Mouse (Mus musculus) embryonic facial prominence, embryonic 13.5 days (tissue): ENCODE measurements around the gene Ccdc36. TPM values are rescaled to one million over a fixed set of nuclear protein-coding genes. Genes with fewer than 3 reads are reported as not detected.

ENCODE experiments used
- ATAC-seq: fragments of 200-750 bp; cut with Nextera tagmentation; 2 replicates; pipeline ENCODE4 v1.8.0; 2017; ENCODE audit warnings: low read depth; ENCODE audit not compliant: insufficient number of reproducible peaks, insufficient read depth, low FRiP score, low TSS enrichment
- H3K27ac ChIP-seq: fragments of 300-500 bp; sonication (generic); 2 replicates; pipeline ENCODE4 v1.5.1; 2015; ENCODE audit warnings: moderate library complexity, mild to moderate bottlenecking, inconsistent platforms
- H3K27me3 ChIP-seq: fragments of 300-500 bp; sonication (generic); 2 replicates; pipeline ENCODE4 v1.6.1; 2015; ENCODE audit warnings: mild to moderate bottlenecking, inconsistent platforms
- H3K36me3 ChIP-seq: fragments of 300-500 bp; sonication (generic); 2 replicates; pipeline ENCODE4 v1.6.1; 2015; ENCODE audit warnings: mild to moderate bottlenecking, inconsistent platforms
- H3K4me1 ChIP-seq: fragments of 300-500 bp; sonication (generic); 2 replicates; pipeline ENCODE4 v1.6.1; 2015; ENCODE audit warnings: inconsistent platforms
- H3K4me2 ChIP-seq: fragments of 300-500 bp; sonication (generic); 2 replicates; pipeline ENCODE4 v1.6.1; 2015; ENCODE audit warnings: moderate library complexity, mild to moderate bottlenecking, inconsistent platforms
- H3K4me3 ChIP-seq: fragments of 300-500 bp; sonication (generic); 2 replicates; pipeline ENCODE4 v1.5.1; 2015; ENCODE audit warnings: mild to moderate bottlenecking, inconsistent platforms
- H3K9ac ChIP-seq: fragments of 300-500 bp; sonication (generic); 2 replicates; pipeline ENCODE4 v1.6.1; 2015; ENCODE audit warnings: mild to moderate bottlenecking, inconsistent platforms
- H3K9me3 ChIP-seq: fragments of 300-500 bp; sonication (generic); 2 replicates; pipeline ENCODE4 v1.6.1; 2016; ENCODE audit warnings: inconsistent platforms
- WGBS: fragments of 180-500 bp; shearing (Covaris S2); methylation state at CpG from one replicate; pipeline ENCODE4 v1.1.7; 2015; ENCODE audit warnings: mixed read lengths; 5-methylcytosine and 5-hydroxymethylcytosine counted together
- polyA plus RNA-seq: library from polyadenylated mRNA; unstranded; fragments of >200 nt; fragmentation: Nextera tagmentation; extraction: Ambion mirVana; gene quantifications from 2 replicates; pipeline ENCODE4 v1.2.1, GENCODE M21; 2015

Gene Ccdc36
- polyA plus RNA-seq, 1 experiment from 2014 or later = 1.3 TPM

DNA sequence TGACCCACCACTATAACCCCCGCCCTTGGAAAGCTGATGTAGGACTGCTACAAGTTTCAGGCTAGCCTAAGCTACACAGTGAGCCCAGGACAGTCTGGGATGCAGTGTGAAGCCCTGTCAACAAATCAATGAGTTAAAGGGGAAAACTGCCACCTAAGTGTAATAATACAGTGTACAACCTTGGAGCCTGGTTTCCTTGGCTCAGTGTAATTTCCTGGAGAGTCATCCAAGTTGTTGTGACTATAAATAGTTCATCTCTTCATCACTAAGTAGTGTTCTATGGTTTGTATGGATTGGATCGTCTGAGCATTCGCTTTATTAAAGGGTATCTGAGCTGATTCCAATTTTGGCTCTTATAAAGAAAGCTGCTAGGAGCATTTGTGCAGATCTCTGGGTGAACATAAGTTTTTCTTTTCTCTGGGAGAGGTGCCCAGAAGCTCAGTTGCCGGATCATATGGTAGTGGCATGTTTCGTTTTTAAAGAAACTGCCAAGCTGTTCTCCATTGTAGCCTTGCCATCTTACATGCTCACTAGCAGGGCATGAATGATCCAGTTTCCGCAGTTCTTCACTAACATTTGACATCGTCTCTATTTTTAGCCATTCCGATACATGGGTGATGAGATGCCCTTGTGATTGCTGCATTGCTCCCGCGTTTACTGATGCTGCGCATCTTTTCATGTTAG is 13.1 kb upstream of the Ccdc36 start:
- H3K4me3 ChIP-seq = no peak overlapping the region
- no peaks in the 10 kb centered on the region for H3K9me3 ChIP-seq
- WGBS = 78% methylated on average over 11 of the region's 11 CpGs
- H3K4me2 ChIP-seq = no peak overlapping the region
- peaks cover 9% of the 10 kb centered on the region; the same call in 1 of the 2 replicates for H3K4me1 ChIP-seq
- no peak overlapping the region for H3K27ac ChIP-seq
- no peak for ATAC-seq
- H3K27me3 ChIP-seq = no peaks in the 10 kb centered on the region
- H3K9ac ChIP-seq = no peak overlapping the region
- H3K36me3 ChIP-seq = no peaks in the 10 kb centered on the region

DNA sequence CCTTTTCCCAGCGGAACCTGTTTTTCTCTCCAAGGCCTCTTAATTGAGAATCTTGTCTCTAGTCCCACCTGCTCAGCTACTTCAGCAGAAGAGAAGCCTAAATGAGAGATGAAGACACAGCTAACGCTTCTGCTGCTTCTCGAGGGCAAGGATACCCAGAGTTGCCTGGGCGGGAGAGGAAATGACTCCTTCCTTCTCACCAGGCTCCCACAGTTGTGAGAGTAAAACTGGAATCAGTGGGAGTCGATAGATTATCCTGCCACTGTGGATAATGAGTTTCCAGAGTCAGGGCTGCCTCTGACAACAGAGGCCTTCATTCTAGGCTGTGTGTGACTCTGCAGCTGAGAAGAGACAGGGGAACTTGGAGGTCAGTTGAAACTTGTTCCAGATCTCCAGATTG is 12.2 kb upstream of the Ccdc36 start:
- Histone ChIP-seq H3K4me1 (peaks cover 9% of the 10 kb centered on the region; the same call in 1 of the 2 replicates), H3K36me3 (no peaks in the 10 kb centered on the region), H3K27me3 (no peaks in the 10 kb centered on the region), H3K27ac (no peak overlapping the region), H3K9me3 (no peaks in the 10 kb centered on the region), H3K4me2 (no peak overlapping the region), H3K9ac (no peak overlapping the region), H3K4me3 (no peak overlapping the region)
- no peak for ATAC-seq
- WGBS = 77% methylated on average over 5 of the region's 5 CpGs

DNA sequence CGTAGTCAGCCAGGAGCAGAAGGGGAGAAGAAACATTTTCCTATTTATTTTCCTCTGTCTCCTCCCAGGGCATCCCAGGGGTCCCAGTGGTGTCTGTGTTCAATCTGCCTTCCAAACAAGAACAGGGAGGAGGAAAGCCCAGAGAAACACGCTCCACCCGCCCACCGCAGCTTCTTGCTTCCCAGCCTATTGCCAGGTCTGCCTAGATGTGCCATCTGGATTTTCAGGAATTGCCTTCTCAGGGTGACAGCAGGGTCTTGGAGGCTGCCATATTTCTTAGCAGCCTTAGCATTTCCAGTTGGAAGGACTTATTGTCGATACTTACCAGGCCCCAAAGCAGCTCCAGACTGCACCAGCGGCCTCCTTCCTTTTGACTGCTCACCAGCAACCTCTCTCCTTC is 10.9 kb upstream of the Ccdc36 start:
- Histone ChIP-seq H3K4me3 (no peak overlapping the region), H3K36me3 (no peaks in the 10 kb centered on the region), H3K4me1 (peaks cover 9% of the 10 kb centered on the region; the same call in 1 of the 2 replicates), H3K27me3 (no peaks in the 10 kb centered on the region), H3K4me2 (no peak overlapping the region), H3K9me3 (no peaks in the 10 kb centered on the region), H3K27ac (peak overlapping the region; percentile 63), H3K9ac (no peak overlapping the region)
- no peak for ATAC-seq
- WGBS = 65% methylated on average over 6 of the region's 6 CpGs

DNA sequence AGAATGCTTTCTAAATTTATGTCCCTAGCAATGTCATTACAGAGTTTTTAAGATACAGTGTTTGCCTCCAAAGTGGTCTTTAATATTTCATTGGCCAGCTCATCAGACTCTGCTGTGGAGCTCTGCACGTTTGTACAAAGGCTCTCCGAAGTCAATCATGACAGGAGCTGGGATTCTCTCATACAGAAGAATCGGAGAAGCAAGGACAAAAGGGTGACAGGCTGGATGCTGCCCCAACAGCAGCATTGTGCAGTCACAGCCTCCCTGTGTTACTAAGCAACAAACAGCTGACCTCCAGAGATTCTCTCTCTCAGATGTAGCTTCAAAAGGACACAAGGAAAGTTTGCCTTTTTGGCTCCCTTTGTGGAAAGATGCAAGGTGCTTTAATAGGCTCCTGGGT is 7.9 kb upstream of the Ccdc36 start, which contains the start of gene BC048562:
TSS of gene BC048562 (plus strand) at position 301 of the 400 bp plus-strand sequence.
- WGBS = 75% methylated on average over 3 of the region's 3 CpGs
- H3K27ac ChIP-seq = no peak within 1 kb of the TSS
- peaks cover 7% of the 10 kb centered on the region; the same call in 1 of the 2 replicates for H3K4me1 ChIP-seq
- H3K9ac ChIP-seq = no peak within 1 kb of the TSS
- no peaks in the 10 kb centered on the region for H3K9me3 ChIP-seq
- H3K4me3 ChIP-seq = no peak within 1 kb of the TSS
- H3K36me3 ChIP-seq = no peaks in the 10 kb centered on the region
- H3K27me3 ChIP-seq = no peaks in the 10 kb centered on the region
- ATAC-seq = no peak
- H3K4me2 ChIP-seq = no peak within 1 kb of the TSS

DNA sequence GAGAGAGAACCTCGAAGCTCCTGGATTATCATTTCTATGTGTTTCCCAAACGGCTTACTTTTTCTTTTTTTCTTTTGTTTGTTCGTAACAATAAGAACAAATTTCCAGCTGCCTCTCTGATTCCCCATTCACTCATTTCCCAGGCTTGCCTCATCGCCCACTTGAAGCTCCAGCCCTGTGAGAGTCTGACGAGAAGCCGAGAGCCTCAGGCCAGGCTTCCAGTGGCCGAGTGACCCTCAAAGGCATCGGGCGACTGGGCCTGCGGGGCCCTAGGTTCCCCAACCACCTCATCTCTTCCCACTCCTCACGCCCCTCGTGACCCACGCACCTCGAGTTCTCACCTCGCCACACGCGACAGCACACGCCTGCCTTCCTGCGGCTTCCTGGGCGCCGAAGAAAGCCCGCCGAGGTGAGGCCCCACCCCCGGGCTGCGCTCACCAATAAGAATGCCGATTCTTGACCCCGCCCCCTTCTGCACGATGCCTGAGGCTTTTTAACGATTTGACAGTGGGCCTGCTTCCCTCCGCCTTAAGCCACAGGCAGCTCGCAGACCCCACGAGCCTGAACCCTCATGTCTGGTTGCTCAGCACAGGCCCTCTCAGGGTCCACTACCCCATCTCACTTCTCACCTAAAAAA is 3.3 kb upstream of the Ccdc36 start:
- no peaks in the 10 kb centered on the region for H3K27me3 ChIP-seq
- H3K27ac ChIP-seq = no peak overlapping the region
- H3K4me2 ChIP-seq = peak overlapping the region; percentile 52
- H3K36me3 ChIP-seq = no peaks in the 10 kb centered on the region
- H3K4me3 ChIP-seq = peak overlapping the region; percentile 25
- WGBS = 47% methylated on average over 32 of the region's 32 CpGs
- ATAC-seq = no peak
- H3K9ac ChIP-seq = 0 out of 2 replicates have a peak overlapping the region, but pooled peaks have one; percentile 7
- H3K4me1 ChIP-seq = no peaks in the 10 kb centered on the region
- no peaks in the 10 kb centered on the region for H3K9me3 ChIP-seq

DNA sequence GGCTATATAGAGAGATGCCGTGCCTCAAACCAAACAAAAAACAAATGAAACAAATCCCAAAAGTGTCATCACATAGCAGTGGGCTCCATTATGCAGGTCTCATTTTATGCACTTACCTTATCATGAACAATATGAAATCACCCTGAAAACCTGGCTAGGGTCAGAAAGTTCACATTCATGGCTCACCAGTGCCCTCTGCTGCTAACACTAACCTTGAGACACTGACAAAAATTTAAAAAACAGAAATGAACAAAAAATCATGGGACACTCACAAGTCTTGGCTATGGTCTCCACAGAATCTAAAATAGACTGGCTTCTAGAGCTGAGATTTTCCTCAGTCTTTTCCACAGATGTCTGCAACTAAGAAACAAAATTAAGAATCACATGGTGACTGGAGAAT is 16.1 kb downstream of the Ccdc36 start:
- Histone ChIP-seq H3K4me3 (no peak overlapping the region), H3K36me3 (no peaks in the 10 kb centered on the region), H3K9me3 (no peaks in the 10 kb centered on the region), H3K27ac (no peak overlapping the region), H3K4me1 (no peaks in the 10 kb centered on the region), H3K4me2 (no peak overlapping the region), H3K27me3 (no peaks in the 10 kb centered on the region), H3K9ac (no peak overlapping the region)
- no peak for ATAC-seq
- WGBS = 77% methylated on average over 1 of the region's 1 CpGs

DNA sequence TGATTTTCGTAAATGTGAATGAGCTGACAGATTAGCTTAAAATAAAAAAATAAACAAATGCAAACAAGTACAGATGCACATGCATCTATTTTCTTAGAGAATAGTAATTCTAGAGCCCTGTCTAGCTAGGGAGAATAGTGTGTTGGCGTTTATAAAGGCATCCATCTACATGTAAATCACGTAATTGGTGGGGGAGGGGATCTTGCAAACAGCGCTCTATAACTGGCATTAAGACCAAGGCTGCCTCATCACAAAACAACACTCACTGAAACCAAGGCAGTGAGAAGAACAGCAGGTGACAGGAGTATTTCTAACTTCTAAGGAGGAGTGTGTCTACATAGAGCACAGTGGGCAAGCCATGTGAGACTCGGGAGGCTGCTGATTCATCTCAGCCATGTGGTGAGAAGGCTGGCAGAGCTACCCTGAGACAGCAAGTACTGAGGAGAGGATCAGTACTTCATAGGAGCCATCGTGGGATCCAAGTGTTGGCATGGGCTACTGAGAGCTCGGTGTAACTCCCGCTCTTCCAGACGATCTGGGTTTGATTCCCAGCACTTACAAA is 16.8 kb downstream of the Ccdc36 start:
- no peaks in the 10 kb centered on the region for H3K27me3 ChIP-seq
- no peak overlapping the region for H3K4me2 ChIP-seq
- 72% methylated on average over 9 of the region's 9 CpGs for WGBS
- H3K36me3 ChIP-seq = no peaks in the 10 kb centered on the region
- no peak for ATAC-seq
- no peak overlapping the region for H3K9ac ChIP-seq
- H3K9me3 ChIP-seq = no peaks in the 10 kb centered on the region
- no peak overlapping the region for H3K27ac ChIP-seq
- H3K4me3 ChIP-seq = no peak overlapping the region
- H3K4me1 ChIP-seq = no peaks in the 10 kb centered on the region

DNA sequence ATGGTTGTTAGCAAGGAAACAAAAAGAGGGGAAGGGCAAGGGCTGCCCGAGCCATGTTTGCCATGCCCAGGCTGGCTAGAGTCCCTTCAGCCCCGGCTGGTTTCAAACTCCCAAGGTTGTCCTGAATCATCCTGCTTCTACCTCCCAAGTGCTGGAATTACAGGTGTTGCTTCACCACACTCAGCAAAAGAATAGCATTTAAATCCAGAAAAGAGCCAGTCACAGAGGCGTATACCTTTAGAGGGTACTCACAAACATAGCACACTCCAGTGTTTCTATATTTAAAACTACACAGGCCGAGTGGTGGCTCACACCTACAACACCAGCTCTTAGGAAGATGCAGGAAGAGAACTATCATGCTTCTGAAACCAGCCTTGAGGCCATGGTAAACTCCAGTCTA is 18.7 kb downstream of the Ccdc36 start:
- Histone ChIP-seq H3K36me3 (no peaks in the 10 kb centered on the region), H3K27ac (no peak overlapping the region), H3K9ac (no peak overlapping the region), H3K4me3 (no peak overlapping the region), H3K9me3 (no peaks in the 10 kb centered on the region), H3K27me3 (no peaks in the 10 kb centered on the region), H3K4me1 (no peaks in the 10 kb centered on the region), H3K4me2 (no peak overlapping the region)
- WGBS = 85% methylated on average over 4 of the region's 4 CpGs
- ATAC-seq = no peak

DNA sequence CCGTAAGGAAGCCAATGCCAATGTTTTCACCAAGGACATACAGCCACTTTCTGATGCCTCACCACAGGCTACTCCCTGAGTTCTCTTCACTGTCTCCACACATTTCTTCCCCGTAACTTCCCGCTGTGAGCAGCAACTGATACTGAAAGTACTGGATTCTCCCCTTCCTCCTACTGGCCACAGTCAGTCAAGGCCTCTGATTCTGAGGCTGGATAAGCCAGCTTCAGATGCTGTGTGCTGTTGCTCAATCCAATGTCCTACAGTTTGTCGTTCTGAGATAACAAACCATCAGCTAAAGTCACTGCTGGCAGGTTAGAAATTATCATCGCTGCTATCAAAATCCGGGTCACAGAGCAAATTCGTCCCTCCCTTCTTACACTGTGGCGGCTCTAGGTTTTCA is 23.8 kb downstream of the Ccdc36 start:
- Histone ChIP-seq H3K27ac (no peak overlapping the region), H3K9me3 (no peaks in the 10 kb centered on the region), H3K9ac (no peak overlapping the region), H3K36me3 (no peaks in the 10 kb centered on the region), H3K27me3 (no peaks in the 10 kb centered on the region), H3K4me1 (0 out of 2 replicates have a peak, but pooled peaks cover 7% of the 10 kb centered on the region), H3K4me2 (no peak overlapping the region), H3K4me3 (no peak overlapping the region)
- ATAC-seq = no peak
- WGBS = 84% methylated on average over 8 of the region's 8 CpGs

DNA sequence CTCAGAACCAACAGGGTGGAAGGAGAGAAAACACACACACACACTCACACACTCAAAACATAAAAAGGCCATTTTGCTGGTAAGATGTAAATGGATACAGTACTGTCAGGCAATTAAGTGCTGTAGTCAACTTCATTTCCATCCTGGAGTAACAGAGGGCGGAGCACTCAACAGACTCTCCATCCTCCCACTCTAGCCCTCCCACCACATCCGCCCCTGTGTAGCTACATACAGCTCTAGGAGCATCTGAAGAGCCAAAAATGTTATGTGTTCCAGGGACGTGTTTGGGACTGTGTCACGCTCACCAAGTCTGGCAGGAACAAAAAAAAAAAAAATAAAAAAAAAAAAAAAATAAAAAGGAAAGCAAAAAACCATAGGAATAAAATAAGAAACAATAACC is 25.2 kb downstream of the Ccdc36 start:
- Histone ChIP-seq H3K9ac (no peak overlapping the region), H3K36me3 (no peaks in the 10 kb centered on the region), H3K9me3 (no peaks in the 10 kb centered on the region), H3K27ac (no peak overlapping the region), H3K4me1 (0 out of 2 replicates have a peak, but pooled peaks cover 7% of the 10 kb centered on the region), H3K4me2 (no peak overlapping the region), H3K4me3 (no peak overlapping the region), H3K27me3 (no peaks in the 10 kb centered on the region)
- no peak for ATAC-seq
- WGBS = 76% methylated on average over 4 of the region's 4 CpGs

DNA sequence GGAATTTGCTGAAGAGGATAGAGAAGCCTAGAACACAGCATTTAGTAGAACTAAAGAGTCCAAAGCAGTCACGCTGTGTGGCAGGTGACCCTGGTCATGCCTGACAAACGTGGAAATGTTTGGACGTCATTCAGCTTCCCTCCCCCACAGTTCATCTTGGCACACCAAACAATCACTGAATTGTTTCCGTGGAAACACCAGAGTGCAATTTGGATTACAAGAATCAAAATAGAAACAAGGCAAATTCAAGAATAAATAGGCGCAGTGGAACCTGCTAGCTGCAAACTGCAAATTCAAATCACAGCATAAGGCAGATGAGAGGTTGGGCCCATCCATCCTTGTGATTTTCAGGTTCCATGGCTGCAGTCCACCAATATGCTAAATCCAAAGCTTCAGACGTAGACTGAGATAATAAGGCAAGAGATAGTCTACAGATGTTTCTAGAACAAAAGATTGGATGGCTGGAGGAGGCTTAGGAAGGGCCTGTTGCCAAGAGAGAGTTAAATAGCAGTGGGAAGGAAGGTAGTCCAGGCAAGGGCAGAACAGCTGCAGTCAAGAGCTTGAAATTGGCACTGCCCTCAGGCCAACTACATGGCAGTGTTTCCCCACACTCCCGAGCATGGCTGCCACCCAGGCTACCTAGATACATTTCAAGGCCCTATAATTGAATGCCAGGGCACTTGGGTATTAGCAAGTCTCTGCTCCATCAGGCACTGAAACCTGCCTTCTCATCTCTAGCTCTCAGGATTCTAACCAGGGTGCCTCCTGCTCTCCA is 26.9 kb downstream of the Ccdc36 start:
- H3K27me3 ChIP-seq = no peaks in the 10 kb centered on the region
- 63% methylated on average over 7 of the region's 7 CpGs for WGBS
- H3K9ac ChIP-seq = no peak overlapping the region
- H3K4me1 ChIP-seq = 0 out of 2 replicates have a peak, but pooled peaks cover 7% of the 10 kb centered on the region
- no peak overlapping the region for H3K4me3 ChIP-seq
- H3K9me3 ChIP-seq = no peaks in the 10 kb centered on the region
- ATAC-seq = no peak
- H3K36me3 ChIP-seq = no peaks in the 10 kb centered on the region
- no peak overlapping the region for H3K4me2 ChIP-seq
- H3K27ac ChIP-seq = no peak overlapping the region
